Mouse (Mus musculus) CH12.LX (cell line): ENCODE data around the gene Lrrc29.
"Not testable (repeated sequence)": the region's sequence is repeated elsewhere in the genome, so short reads cannot be mapped to it uniquely, and the experiment has no call there.

ENCODE experiments used
- CTCF ChIP-seq, 2 experiments: IDR thresholded peaks in 1 of 2; conservative IDR thresholded peaks in 1 of 2; 2 replicates each; pipeline ENCODE4 v1.5.1; 2011 to 2012; ENCODE audit warnings: low read depth in 2 of 2, low read length in 2 of 2, improper control_type of control experiment in 1 of 2, inconsistent platforms in 1 of 2, mild to moderate bottlenecking in 1 of 2, moderate library complexity in 1 of 2
- ELF1 ChIP-seq: IDR thresholded peaks from 2 replicates; pipeline ENCODE4 v1.6.1; 2014; ENCODE audit warnings: low read depth, mild to moderate bottlenecking, inconsistent platforms, low read length, improper control_type of control experiment
- MAFK ChIP-seq: IDR thresholded peaks from 2 replicates; pipeline ENCODE4 v1.6.1; 2011; ENCODE audit warnings: low read length, improper control_type of control experiment; ENCODE audit not compliant: insufficient replicate concordance
- POLR2A ChIP-seq: IDR thresholded peaks from 2 replicates; pipeline ENCODE4 v1.6.1; 2011; ENCODE audit warnings: low read depth, mild to moderate bottlenecking, improper control_type of control experiment, low read length

GRCm38 (mm10) chr8:105291364-105291763 is 34.7 kb downstream of the Lrrc29 start:
- TF ChIP-seq MAFK; CTCF (conservative IDR thresholded peaks at IDR 0.05 in 1 of 2, IDR thresholded peaks at IDR 0.05 in 1 of 2; ENCODE audit: low read depth in 2 of 2, low read length in 2 of 2); POLR2A; ELF1: not testable (repeated sequence)
